Mouse (Mus musculus): ENCODE results near the gene Neu1.

DNA sequence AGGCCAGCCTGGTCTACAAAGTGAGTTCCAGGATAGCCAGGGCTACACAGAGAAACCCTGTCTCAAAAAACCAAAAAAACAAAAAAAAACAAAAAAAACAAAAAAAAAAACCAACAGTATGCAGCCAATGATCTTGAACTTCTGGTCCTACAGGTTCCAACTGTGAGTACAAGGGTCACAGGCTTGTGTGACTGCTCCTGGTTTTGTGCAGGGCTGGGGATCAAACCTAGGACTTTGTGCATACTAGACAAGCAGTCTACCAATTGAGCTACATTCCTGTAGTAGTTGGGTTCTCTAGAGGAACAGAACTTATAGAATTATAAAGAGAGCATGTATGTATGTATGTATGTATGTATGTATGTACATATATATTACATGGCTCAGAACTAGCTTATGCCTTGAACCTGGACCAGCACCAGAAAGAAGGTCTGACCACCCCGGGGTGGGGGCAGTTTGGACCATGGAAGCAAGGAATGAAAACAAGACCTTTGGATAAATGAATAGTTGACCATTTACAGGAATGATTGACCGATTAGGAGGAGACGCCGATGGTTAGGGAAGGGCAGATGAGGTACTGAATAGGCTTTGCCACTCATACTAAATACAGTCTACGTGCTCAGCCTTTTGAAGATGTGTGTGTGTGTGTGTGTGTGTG, 15.6 kb downstream of the Neu1 start:
- no peak for TF ChIP-seq POLR2A (IDR thresholded peaks at IDR 0.05; ENCODE audit: insufficient read depth, low read depth, low read length)
- no peak for TF ChIP-seq CTCF (IDR thresholded peaks at IDR 0.05)
- no peak for TF ChIP-seq EP300 (IDR thresholded peaks at IDR 0.05; ENCODE audit: insufficient read depth, low read depth, low read length)
